Mouse (Mus musculus): ENCODE results near the gene Syce1. TPM values are rescaled to one million over a fixed set of nuclear protein-coding genes. Genes with fewer than 3 reads are reported as not detected.
"Not testable (repeated sequence)": the region's sequence is repeated elsewhere in the genome, so short reads cannot be mapped to it uniquely, and the experiment has no call there.

Gene Syce1
- polyA plus RNA-seq, 1 experiment from 2014 or later = 0.28 TPM

DNA sequence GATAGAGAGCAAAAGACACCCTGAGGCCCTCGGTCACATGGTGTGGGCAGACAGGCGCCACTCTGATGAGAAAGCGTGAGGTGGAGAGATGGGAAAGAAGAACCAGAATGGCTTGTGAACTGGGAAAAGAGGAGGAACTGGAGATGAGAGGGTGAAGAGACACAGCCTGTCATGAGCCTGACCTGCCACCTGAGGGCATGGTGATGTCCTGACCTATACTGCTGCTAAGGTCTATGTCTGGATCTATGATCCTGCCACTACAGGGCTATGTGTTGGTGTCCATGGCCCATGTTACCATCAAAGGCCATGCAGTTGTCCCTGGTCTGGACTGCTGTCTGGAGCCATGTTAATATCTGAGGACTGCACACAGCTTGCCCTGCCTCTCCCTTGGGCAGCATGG lies 10.0 kb upstream of the Syce1 start:
- no peak overlapping the region for H3K4me3 ChIP-seq (ENCODE audit: low read length)
- no peak overlapping the region for H3K27ac ChIP-seq (ENCODE audit: low read depth, low read length)
- no peaks in the 10 kb centered on the region for H3K27me3 ChIP-seq (ENCODE audit: control insufficient read depth, insufficient read depth, low read length)
- ATAC-seq (ENCODE audit: low FRiP score, low TSS enrichment) = no peak
- H3K4me1 ChIP-seq (ENCODE audit: control insufficient read depth, insufficient read depth, low read length) = no peaks in the 10 kb centered on the region
- no peak overlapping the region for H3K4me2 ChIP-seq (replicated peaks; ENCODE audit: low read depth, low read length)
- no peak overlapping the region for H3K9ac ChIP-seq (ENCODE audit: low read depth, low read length)
- 95% methylated on average over 3 of the region's 3 CpGs for WGBS
- H3K9me3 ChIP-seq (ENCODE audit: control insufficient read depth, low read length) = no peaks in the 10 kb centered on the region
- no peaks in the 10 kb centered on the region for H3K36me3 ChIP-seq (ENCODE audit: control insufficient read depth, insufficient read depth, low read length)

DNA sequence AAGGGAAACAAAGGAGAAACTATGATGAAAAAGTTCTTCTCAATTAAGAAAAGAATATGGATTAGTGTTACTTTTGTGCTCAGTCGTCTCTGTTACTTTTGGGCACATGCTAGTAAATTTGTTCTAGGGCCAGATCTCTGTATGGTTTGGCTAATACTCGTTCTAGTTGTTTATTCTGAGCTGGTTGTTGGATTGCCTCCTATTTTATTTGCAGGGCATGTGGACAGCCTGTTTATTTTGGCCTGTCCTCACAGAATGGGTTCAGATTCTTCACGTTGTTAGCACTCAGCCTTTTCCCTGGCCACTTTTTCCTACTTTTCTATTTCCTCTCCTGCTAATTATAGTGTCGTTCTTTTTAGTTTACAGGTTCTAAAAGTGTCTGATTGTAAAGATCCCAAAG lies 5.9 kb upstream of the Syce1 start:
- Histone ChIP-seq H3K4me2 (replicated peaks; ENCODE audit: low read depth, low read length) (no peak overlapping the region), H3K4me3 (ENCODE audit: low read length) (no peak overlapping the region)
- 59% methylated on average over 4 of the region's 4 CpGs for WGBS

DNA sequence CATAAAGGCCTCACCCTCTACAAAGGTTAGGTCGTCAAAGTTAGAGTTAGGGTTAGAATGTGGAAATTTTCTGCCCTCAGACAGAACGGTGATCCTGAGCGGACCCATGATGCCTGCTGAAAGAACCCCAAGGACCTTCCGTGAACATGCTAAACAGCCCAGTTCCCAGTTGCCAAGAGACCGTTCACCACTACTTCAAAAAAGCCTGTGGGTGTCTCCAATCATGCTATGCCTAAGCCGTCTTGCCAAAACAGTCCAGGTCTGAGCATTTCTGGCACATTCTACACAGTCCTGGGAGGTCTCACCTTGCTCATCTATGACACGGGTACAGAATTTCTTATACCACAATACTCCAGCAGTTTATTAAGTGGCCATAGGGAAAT lies 392 bp upstream of the Syce1 start:
- Histone ChIP-seq H3K27me3 (ENCODE audit: control insufficient read depth, insufficient read depth, low read length) (no peaks in the 10 kb centered on the region), H3K9me3 (ENCODE audit: control insufficient read depth, low read length) (no peaks in the 10 kb centered on the region), H3K4me2 (replicated peaks; ENCODE audit: low read depth, low read length) (no peak overlapping the region), H3K4me3 (ENCODE audit: low read length) (no peak overlapping the region), H3K4me1 (ENCODE audit: control insufficient read depth, insufficient read depth, low read length) (no peaks in the 10 kb centered on the region), H3K9ac (ENCODE audit: low read depth, low read length) (no peak overlapping the region), H3K27ac (ENCODE audit: low read depth, low read length) (no peak overlapping the region), H3K36me3 (ENCODE audit: control insufficient read depth, insufficient read depth, low read length) (no peaks in the 10 kb centered on the region)
- 88% methylated on average over 7 of the region's 7 CpGs for WGBS
- no peak for ATAC-seq (ENCODE audit: low FRiP score, low TSS enrichment)

More for the DNA sequence above, 5.9 kb upstream of the Syce1 start:
- no peak overlapping the region for H3K9ac ChIP-seq (ENCODE audit: low read depth, low read length)
- H3K9me3 ChIP-seq (ENCODE audit: control insufficient read depth, low read length) = no peaks in the 10 kb centered on the region
- no peaks in the 10 kb centered on the region for H3K27me3 ChIP-seq (ENCODE audit: control insufficient read depth, insufficient read depth, low read length)
- H3K36me3 ChIP-seq (ENCODE audit: control insufficient read depth, insufficient read depth, low read length) = no peaks in the 10 kb centered on the region
- no peaks in the 10 kb centered on the region for H3K4me1 ChIP-seq (ENCODE audit: control insufficient read depth, insufficient read depth, low read length)
- no peak for ATAC-seq (ENCODE audit: low FRiP score, low TSS enrichment)
- no peak overlapping the region for H3K27ac ChIP-seq (ENCODE audit: low read depth, low read length)

DNA sequence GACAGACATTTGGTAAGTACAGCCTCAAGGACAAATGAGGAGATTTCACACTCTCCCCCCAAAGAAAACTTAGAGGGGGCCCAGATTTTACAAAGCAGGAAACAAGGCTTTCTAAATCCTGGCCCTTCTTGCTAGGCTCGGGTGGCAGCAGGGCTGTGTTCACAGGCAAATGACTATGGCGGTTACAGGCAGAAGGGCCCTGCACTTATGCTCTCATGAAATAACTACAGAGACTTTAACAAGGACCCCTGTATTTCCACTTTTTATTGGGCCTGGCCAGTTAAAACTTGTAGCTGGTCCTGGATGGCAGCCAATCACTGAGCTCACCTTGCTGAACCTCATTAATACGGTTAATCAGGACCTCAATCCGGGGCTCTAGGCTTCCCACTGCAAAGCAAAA lies 7.1 kb downstream of the Syce1 start:
- Histone ChIP-seq H3K9ac (ENCODE audit: low read depth, low read length) (no peak overlapping the region), H3K36me3 (ENCODE audit: control insufficient read depth, insufficient read depth, low read length) (no peaks in the 10 kb centered on the region), H3K4me2 (replicated peaks; ENCODE audit: low read depth, low read length) (no peak overlapping the region), H3K4me1 (ENCODE audit: control insufficient read depth, insufficient read depth, low read length) (no peaks in the 10 kb centered on the region), H3K27ac (ENCODE audit: low read depth, low read length) (no peak overlapping the region), H3K9me3 (ENCODE audit: control insufficient read depth, low read length) (no peaks in the 10 kb centered on the region), H3K27me3 (ENCODE audit: control insufficient read depth, insufficient read depth, low read length) (no peaks in the 10 kb centered on the region), H3K4me3 (ENCODE audit: low read length) (no peak overlapping the region)
- ATAC-seq (ENCODE audit: low FRiP score, low TSS enrichment) = no peak
- 75% methylated on average over 4 of the region's 4 CpGs for WGBS

DNA sequence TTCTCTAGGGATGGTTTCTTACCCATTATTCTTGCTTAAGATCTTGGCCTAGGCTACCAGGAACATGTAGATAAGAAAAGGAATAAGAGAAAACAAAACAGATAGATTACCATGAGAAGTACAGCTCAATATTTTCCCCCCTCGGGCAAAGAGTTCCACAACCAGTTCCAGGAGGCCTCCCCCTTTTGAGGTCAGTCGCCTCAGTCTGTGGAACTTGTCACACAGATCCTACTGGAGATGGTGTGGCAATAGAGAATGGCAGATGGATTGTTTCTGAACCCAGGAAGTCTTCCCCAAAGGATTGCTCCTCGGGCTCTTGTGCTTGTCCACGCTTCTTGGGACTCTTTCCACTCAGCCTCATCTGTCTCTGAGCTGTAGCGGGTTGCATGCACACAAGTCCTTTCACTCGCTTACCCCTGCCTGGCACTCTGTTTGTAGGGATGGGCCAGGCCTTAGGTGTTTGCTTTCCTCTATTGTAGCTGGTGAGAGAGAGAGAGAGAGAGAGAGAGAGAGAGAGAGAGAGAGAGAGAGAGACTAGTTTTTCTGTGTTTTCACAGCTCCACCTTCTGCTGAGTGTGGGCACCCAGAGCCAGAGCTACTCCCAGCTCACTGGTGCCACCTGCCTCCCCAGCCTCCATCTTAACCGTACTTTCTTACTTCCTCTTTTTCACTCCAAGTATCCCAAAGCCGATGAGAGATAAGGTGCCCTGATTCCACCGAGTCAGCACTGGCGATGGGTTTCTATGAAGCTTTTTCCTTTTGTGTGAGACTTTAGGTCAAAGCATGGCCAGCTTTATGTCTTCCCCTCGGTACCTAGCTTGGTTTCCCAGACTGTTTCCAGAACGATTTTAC lies 21.5 kb downstream of the Syce1 start:
- Histone ChIP-seq H3K36me3 (ENCODE audit: control insufficient read depth, insufficient read depth, low read length) (no peaks in the 10 kb centered on the region), H3K9me3 (ENCODE audit: control insufficient read depth, low read length) (no peaks in the 10 kb centered on the region), H3K4me1 (ENCODE audit: control insufficient read depth, insufficient read depth, low read length) (no peaks in the 10 kb centered on the region), H3K4me3 (ENCODE audit: low read length) (no peak overlapping the region), H3K9ac (ENCODE audit: low read depth, low read length) (no peak overlapping the region), H3K27me3 (ENCODE audit: control insufficient read depth, insufficient read depth, low read length) (no peaks in the 10 kb centered on the region), H3K27ac (ENCODE audit: low read depth, low read length) (no peak overlapping the region), H3K4me2 (replicated peaks; ENCODE audit: low read depth, low read length) (no peak overlapping the region)
- 78% methylated on average over 12 of the region's 12 CpGs for WGBS
- ATAC-seq (ENCODE audit: low FRiP score, low TSS enrichment) = no peak

DNA sequence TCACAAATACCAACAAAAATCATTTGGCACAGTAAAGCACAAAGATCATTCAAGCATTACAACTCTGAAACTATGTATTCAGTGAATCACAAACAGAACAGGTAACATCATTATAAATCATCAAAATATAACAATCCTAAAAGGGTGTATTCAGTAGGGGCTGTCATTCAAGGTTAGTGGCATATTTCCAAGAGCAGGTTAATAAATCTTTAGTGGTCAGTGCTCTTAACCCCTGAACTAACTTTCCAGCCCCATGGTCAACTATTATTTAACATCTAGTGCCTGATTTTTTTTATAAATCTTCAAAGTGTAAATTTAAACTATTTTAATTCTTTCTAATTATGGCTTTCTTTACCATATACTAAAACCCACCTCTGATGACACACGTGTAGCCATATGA lies 22.3 kb downstream of the Syce1 start:
- not testable (repeated sequence) for H3K4me3 ChIP-seq (ENCODE audit: low read length); H3K9me3 ChIP-seq (ENCODE audit: control insufficient read depth, low read length); H3K36me3 ChIP-seq (ENCODE audit: control insufficient read depth, insufficient read depth, low read length); ATAC-seq (ENCODE audit: low FRiP score, low TSS enrichment); H3K4me2 ChIP-seq (replicated peaks; ENCODE audit: low read depth, low read length); H3K9ac ChIP-seq (ENCODE audit: low read depth, low read length); H3K27me3 ChIP-seq (ENCODE audit: control insufficient read depth, insufficient read depth, low read length); H3K4me1 ChIP-seq (ENCODE audit: control insufficient read depth, insufficient read depth, low read length); H3K27ac ChIP-seq (ENCODE audit: low read depth, low read length)
- 82% methylated on average over 1 of the region's 1 CpGs for WGBS

DNA sequence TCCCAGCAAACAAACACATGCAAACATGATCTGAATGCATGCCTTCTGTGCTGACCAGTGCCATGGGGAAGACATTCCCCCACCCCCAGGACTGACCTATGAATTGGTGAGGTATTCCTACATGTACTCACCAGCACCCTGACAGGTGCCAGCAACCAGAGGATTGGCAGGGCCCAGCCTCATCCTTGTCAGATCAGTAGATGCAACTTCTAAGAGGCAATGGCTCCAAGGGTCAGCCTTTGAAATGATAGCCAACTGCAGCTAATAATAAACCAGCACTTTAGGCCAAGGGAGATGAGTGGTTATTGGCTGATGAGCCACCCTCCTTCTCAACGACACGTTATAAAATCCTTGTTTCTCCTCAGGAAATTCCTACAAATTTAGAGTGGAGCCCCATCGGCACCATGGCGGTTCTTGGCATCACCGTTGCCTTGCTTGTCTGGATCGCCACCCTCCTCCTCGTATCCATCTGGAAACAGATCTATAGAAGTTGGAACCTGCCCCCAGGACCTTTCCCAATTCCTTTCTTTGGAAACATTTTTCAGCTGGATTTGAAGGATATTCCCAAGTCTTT lies 24.1 kb downstream of the Syce1 start, which contains the start of gene Cyp2e1:
Gene Cyp2e1, plus strand, starts transcription at position 293 of the 574 bp plus-strand sequence.
- Histone ChIP-seq H3K27ac (ENCODE audit: low read depth, low read length) (no peak within 1 kb of the TSS), H3K4me2 (replicated peaks; ENCODE audit: low read depth, low read length) (no peak within 1 kb of the TSS), H3K36me3 (ENCODE audit: control insufficient read depth, insufficient read depth, low read length) (no peaks in the 10 kb centered on the region), H3K9me3 (ENCODE audit: control insufficient read depth, low read length) (no peaks in the 10 kb centered on the region), H3K4me3 (ENCODE audit: low read length) (no peak within 1 kb of the TSS), H3K4me1 (ENCODE audit: control insufficient read depth, insufficient read depth, low read length) (no peaks in the 10 kb centered on the region), H3K9ac (ENCODE audit: low read depth, low read length) (no peak within 1 kb of the TSS), H3K27me3 (ENCODE audit: control insufficient read depth, insufficient read depth, low read length) (no peaks in the 10 kb centered on the region)
- no peak for ATAC-seq (ENCODE audit: low FRiP score, low TSS enrichment)
- WGBS = 76% methylated on average over 7 of the region's 7 CpGs

DNA sequence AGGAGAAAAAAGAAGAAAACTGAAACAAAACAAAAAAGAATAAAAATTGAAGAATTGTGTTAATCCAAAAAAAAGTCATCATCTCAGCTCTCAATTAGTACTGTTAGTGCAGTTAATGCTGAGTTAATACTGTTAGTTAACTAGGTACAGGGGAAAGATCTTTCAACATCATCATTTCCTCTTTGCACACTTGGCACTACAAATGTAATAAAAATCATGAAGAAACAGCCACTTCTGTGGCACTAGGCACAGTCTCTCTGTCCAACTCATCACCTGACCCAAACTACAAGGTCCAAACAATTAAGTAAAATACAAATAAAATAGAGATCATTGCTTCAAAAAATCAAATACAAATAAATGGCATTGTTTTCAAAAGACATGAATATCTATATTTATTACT lies 27.0 kb downstream of the Syce1 start:
- H3K27ac ChIP-seq (ENCODE audit: low read depth, low read length) = no peak overlapping the region
- no peaks in the 10 kb centered on the region for H3K27me3 ChIP-seq (ENCODE audit: control insufficient read depth, insufficient read depth, low read length)
- H3K4me3 ChIP-seq (ENCODE audit: low read length) = no peak overlapping the region
- no peaks in the 10 kb centered on the region for H3K4me1 ChIP-seq (ENCODE audit: control insufficient read depth, insufficient read depth, low read length)
- no peak overlapping the region for H3K4me2 ChIP-seq (replicated peaks; ENCODE audit: low read depth, low read length)
- no peak for ATAC-seq (ENCODE audit: low FRiP score, low TSS enrichment)
- no peaks in the 10 kb centered on the region for H3K9me3 ChIP-seq (ENCODE audit: control insufficient read depth, low read length)
- no peak overlapping the region for H3K9ac ChIP-seq (ENCODE audit: low read depth, low read length)
- H3K36me3 ChIP-seq (ENCODE audit: control insufficient read depth, insufficient read depth, low read length) = no peaks in the 10 kb centered on the region

DNA sequence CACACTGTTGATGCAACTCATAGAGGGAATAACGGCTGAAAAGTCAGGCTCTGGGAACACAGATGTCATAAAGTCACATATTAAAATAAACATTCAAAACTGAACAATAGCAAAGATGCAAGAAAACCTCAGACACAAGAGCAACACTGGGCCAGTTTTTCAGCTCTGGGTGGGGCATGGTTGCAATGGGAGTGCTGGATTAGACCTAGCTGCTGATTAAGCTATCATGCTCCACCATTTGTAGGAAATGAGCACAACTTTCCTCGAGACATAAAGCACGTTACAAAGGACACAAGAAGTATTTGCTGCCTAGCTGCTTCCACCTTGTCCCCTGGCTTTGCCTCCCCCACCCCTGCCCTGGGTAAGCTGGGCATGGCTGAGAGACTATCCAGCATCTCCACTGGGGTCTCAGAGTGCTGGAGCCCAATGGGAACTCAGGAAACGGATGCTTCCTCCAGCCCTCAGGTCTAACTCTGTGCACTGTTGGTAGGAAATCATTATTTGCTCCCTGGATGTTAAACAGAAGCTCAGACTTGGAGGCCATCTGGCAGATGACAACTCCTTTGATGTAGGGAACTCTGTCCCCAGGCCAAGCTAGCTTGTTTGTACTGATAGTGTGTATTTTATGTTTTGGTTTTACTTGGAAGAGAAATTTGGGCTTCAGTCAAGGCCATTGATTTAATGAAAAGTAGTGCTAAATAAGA lies 31.3 kb downstream of the Syce1 start:
- 68% methylated on average over 4 of the region's 4 CpGs for WGBS
- no peaks in the 10 kb centered on the region for H3K27me3 ChIP-seq (ENCODE audit: control insufficient read depth, insufficient read depth, low read length)
- no peak overlapping the region for H3K4me2 ChIP-seq (replicated peaks; ENCODE audit: low read depth, low read length)
- H3K9ac ChIP-seq (ENCODE audit: low read depth, low read length) = no peak overlapping the region
- no peaks in the 10 kb centered on the region for H3K36me3 ChIP-seq (ENCODE audit: control insufficient read depth, insufficient read depth, low read length)
- no peaks in the 10 kb centered on the region for H3K9me3 ChIP-seq (ENCODE audit: control insufficient read depth, low read length)
- H3K4me3 ChIP-seq (ENCODE audit: low read length) = no peak overlapping the region
- no peak for ATAC-seq (ENCODE audit: low FRiP score, low TSS enrichment)
- H3K27ac ChIP-seq (ENCODE audit: low read depth, low read length) = no peak overlapping the region
- no peaks in the 10 kb centered on the region for H3K4me1 ChIP-seq (ENCODE audit: control insufficient read depth, insufficient read depth, low read length)

Measured in kidney, embryonic 14.5 days (tissue).